Mouse (Mus musculus): ENCODE measurements around the gene Gm5617. TPM values are rescaled to one million over a fixed set of nuclear protein-coding genes. Genes with fewer than 3 reads are reported as not detected.
"Not testable (repeated sequence)": the region's sequence is repeated elsewhere in the genome, so short reads cannot be mapped to it uniquely, and the experiment has no call there.

The Gm5617 gene
- 23.8 and 26.4 TPM in 2 replicates for polyA plus RNA-seq (2015; fragmentation: Nextera tagmentation; extraction: Ambion mirVana)

- under 1% methylated on average over 72 of the region's 72 CpGs for WGBS
- Histone ChIP-seq H3K4me2 (peak within 1 kb of the TSS; percentile 91), H3K36me3 (peaks cover 28% of the 10 kb centered on the region), H3K4me1 (replicated peaks) (peaks cover 21% of the 10 kb centered on the region), H3K4me3 (peak within 1 kb of the TSS; percentile 85), H3K9me3 (no peaks in the 10 kb centered on the region), H3K9ac (peak within 1 kb of the TSS; percentile 89), H3K27me3 (no peaks in the 10 kb centered on the region), H3K27ac (replicated peaks) (peak within 1 kb of the TSS; percentile 96)
- ATAC-seq (ENCODE audit: low FRiP score, low read depth), result peak; percentile 100
Observed at GRCm38 (mm10) chr9:48494817-48495547, at the start of gene Gm5617, which contains the start of gene Rbm7. Gene Gm5617 (plus strand): TSS chr9:48495442. Gene Rbm7 (minus strand): TSS chr9:48495299.

DNA sequence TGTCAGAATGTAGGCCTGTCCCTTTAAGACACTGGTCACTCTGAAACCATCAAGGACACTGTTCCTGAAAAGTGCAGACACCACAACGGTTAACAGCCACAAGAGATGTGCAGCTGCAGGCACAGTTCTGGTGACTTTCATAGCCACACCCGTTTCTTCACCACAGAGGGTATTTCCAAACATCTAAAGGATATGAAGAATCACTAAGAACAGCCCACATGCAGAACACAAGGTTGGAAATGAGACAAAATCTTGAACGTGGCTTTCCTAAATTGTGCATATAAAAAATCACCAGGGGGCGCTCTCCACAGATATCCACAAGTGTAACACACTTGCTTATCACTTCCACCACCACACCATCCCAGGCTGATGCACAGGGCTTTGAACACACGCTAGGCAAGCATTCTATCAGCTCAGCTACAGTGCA lies 47.4 kb upstream of the Gm5617 start:
- Histone ChIP-seq H3K9ac (no peak overlapping the region), H3K36me3 (no peaks in the 10 kb centered on the region), H3K4me1 (replicated peaks) (no peaks in the 10 kb centered on the region), H3K4me2 (no peak overlapping the region), H3K9me3 (no peaks in the 10 kb centered on the region), H3K27ac (replicated peaks) (no peak overlapping the region), H3K27me3 (no peaks in the 10 kb centered on the region), H3K4me3 (no peak overlapping the region)
- 43% methylated on average over 5 of the region's 5 CpGs for WGBS
- no peak for ATAC-seq (ENCODE audit: low FRiP score, low read depth)

DNA sequence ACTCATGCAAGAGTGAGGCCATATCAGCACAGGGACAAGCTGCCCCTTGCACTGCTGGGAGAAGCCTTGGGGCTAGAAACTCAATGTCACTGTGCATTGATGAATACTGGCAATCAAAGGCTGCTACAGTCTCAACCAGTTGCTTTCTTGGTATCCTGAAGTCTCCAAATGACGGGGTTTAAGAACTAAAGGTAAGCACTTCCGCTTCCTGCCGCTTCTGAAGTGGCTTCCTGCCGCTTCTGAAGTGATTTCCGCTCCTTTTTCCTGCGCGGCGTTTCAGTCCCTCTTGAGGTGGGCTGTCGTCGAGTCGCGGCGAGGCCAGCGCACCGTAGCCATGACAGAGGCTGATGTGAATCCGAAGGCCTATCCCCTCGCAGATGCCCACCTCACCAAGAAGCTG lies 45.2 kb upstream of the Gm5617 start:
- Histone ChIP-seq H3K4me2 (no peak overlapping the region), H3K4me3 (no peak overlapping the region), H3K4me1 (replicated peaks) (no peaks in the 10 kb centered on the region), H3K9me3 (no peaks in the 10 kb centered on the region), H3K36me3 (no peaks in the 10 kb centered on the region), H3K27ac (replicated peaks) (no peak overlapping the region), H3K9ac (no peak overlapping the region), H3K27me3 (no peaks in the 10 kb centered on the region)
- 95% methylated on average over 17 of the region's 17 CpGs for WGBS
- no peak for ATAC-seq (ENCODE audit: low FRiP score, low read depth)

- WGBS, result 92% methylated on average over 3 of the region's 3 CpGs
- Histone ChIP-seq H3K4me2 (no peak overlapping the region), H3K9ac (no peak overlapping the region), H3K27ac (replicated peaks) (no peak overlapping the region), H3K4me3 (no peak overlapping the region), H3K27me3 (no peaks in the 10 kb centered on the region), H3K4me1 (replicated peaks) (no peaks in the 10 kb centered on the region), H3K36me3 (no peaks in the 10 kb centered on the region), H3K9me3 (no peaks in the 10 kb centered on the region)
- no peak for ATAC-seq (ENCODE audit: low FRiP score, low read depth)
Observed at GRCm38 (mm10) chr9:48455961-48456360, 39.3 kb upstream of the Gm5617 start.

DNA sequence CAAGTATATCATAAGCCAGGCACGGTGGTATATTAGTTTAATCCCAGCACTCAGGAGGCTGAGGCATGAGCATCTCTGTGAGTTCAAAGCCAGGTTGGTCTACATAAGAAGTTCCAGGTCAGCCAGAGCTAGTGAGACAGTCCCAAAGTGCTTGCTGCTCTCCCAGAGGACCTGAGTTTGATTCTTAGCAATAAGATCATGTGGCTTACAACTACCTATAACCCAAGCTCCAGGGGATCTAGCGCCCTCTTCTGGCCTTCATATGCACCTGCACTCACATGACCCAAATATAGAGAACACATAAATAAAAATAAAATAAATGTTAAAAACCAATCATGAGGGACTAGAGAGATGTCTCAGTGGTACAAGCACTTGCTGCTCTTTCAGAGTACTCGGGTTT lies 36.4 kb upstream of the Gm5617 start:
- Histone ChIP-seq H3K4me3 (no peak overlapping the region), H3K36me3 (no peaks in the 10 kb centered on the region), H3K4me1 (replicated peaks) (no peaks in the 10 kb centered on the region), H3K27me3 (no peaks in the 10 kb centered on the region), H3K4me2 (no peak overlapping the region), H3K9ac (no peak overlapping the region), H3K27ac (replicated peaks) (no peak overlapping the region), H3K9me3 (no peaks in the 10 kb centered on the region)
- no peak for ATAC-seq (ENCODE audit: low FRiP score, low read depth)
- 73% methylated on average over 3 of the region's 3 CpGs for WGBS

GRCm38 (mm10) chr9:48459391-48459790 lies 35.9 kb upstream of the Gm5617 start:
- Histone ChIP-seq H3K4me1 (replicated peaks) (no peaks in the 10 kb centered on the region), H3K27ac (replicated peaks) (no peak overlapping the region), H3K4me2 (no peak overlapping the region), H3K9ac (no peak overlapping the region), H3K4me3 (no peak overlapping the region), H3K9me3 (no peaks in the 10 kb centered on the region), H3K36me3 (no peaks in the 10 kb centered on the region), H3K27me3 (no peaks in the 10 kb centered on the region)
- no peak for ATAC-seq (ENCODE audit: low FRiP score, low read depth)
- 97% methylated on average over 5 of the region's 5 CpGs for WGBS

- Histone ChIP-seq H3K4me1 (replicated peaks) (no peaks in the 10 kb centered on the region), H3K9ac (no peak overlapping the region), H3K36me3 (no peaks in the 10 kb centered on the region), H3K27ac (replicated peaks) (no peak overlapping the region), H3K4me2 (no peak overlapping the region), H3K27me3 (no peaks in the 10 kb centered on the region), H3K9me3 (no peaks in the 10 kb centered on the region), H3K4me3 (no peak overlapping the region)
- ATAC-seq (ENCODE audit: low FRiP score, low read depth), result no peak
- WGBS, result 94% methylated on average over 8 of the region's 8 CpGs
Observed at GRCm38 (mm10) chr9:48460720-48461119, 34.5 kb upstream of the Gm5617 start.

DNA sequence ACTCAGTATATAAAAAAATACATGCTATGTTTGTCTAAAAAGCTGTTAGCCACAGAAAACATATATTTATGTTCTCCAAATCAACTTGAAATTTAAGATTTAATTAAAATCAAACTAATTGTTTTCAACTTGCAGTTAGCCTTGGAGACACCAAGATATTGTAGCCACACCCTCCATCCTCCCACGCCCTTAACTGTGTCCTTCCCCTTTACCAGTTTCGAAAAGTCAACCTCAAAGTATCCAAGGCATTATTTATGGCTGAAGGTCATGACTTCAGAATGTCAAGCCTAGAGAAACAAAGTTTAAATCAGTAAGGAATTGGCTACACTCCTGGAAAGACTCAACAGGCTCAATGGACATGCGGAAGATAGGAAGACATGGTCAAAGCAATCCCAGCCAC lies 33.7 kb upstream of the Gm5617 start:
- Histone ChIP-seq H3K27me3 (no peaks in the 10 kb centered on the region), H3K4me3 (no peak overlapping the region), H3K4me2 (no peak overlapping the region), H3K9ac (no peak overlapping the region), H3K27ac (replicated peaks) (no peak overlapping the region), H3K4me1 (replicated peaks) (no peaks in the 10 kb centered on the region), H3K9me3 (no peaks in the 10 kb centered on the region), H3K36me3 (no peaks in the 10 kb centered on the region)
- 94% methylated on average over 3 of the region's 3 CpGs for WGBS
- ATAC-seq (ENCODE audit: low FRiP score, low read depth), result no peak

DNA sequence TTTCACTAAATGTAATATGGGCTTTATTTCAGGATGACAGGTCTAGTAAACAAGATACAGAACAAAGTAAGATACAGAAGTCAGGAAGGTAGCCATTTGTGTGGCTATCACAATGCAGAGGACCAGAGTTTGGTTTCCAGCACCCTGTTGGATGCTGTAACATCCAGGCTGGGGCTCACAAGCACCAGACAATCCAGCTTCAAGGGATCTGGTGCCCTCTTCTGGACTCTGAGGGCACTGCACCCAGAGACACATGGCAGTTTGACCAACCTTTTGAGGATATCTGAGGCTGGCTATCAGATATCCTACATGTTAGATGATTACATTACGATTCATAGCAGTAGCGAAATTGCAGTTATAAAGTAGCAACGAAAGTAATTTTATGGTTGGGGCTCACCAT lies 29.6 kb upstream of the Gm5617 start:
- 96% methylated on average over 3 of the region's 3 CpGs for WGBS
- Histone ChIP-seq H3K27me3 (no peaks in the 10 kb centered on the region), H3K4me1 (replicated peaks) (no peaks in the 10 kb centered on the region), H3K9ac (no peak overlapping the region), H3K27ac (replicated peaks) (no peak overlapping the region), H3K4me3 (no peak overlapping the region), H3K4me2 (no peak overlapping the region), H3K9me3 (no peaks in the 10 kb centered on the region), H3K36me3 (peaks cover 4% of the 10 kb centered on the region; the same call in 1 of the 2 replicates)
- no peak for ATAC-seq (ENCODE audit: low FRiP score, low read depth)

DNA sequence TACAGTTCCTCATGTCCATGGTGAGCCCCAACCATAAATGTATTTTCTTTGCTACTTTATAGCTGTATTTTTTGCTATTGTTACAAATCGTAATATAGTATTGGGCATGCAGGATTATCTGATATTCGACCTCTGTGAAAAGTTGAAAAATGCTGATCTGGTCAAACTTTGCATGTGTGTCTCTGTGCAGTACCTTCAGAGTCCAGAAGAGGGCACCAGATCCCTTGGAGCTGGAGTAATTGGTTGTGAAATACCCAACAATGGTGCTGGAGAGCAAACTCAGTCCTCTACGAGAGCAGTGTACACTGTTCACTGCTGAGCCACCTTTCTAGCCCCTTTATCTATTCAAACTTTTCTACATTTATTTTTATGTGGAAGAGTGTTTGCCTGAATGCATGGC lies 28.4 kb upstream of the Gm5617 start:
- Histone ChIP-seq H3K9me3 (no peaks in the 10 kb centered on the region), H3K4me2 (no peak overlapping the region), H3K27me3 (no peaks in the 10 kb centered on the region), H3K9ac (no peak overlapping the region), H3K27ac (replicated peaks) (no peak overlapping the region), H3K4me1 (replicated peaks) (no peaks in the 10 kb centered on the region), H3K36me3 (peaks cover 4% of the 10 kb centered on the region; the same call in 1 of the 2 replicates), H3K4me3 (no peak overlapping the region)
- ATAC-seq (ENCODE audit: low FRiP score, low read depth), result no peak
- WGBS, result 63% methylated on average over 3 of the region's 3 CpGs

DNA sequence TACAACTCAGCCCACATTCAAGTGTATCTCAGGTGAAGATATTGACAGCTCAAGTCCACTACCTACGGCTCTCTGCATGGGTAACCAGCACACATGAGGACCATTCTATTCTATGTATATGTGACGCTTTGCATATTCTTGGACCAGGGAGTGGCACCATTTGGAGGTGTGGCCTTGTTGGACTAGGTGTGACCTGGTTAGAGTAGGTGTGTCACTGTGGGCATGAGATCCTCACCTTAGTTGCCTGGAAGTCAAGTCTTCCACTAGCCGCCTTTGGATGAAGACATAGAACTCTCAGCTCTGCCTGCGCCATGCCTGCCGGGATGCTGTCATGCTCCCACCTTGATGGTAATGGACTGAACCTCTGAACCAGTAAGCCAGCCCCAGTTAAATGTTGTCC lies 27.8 kb upstream of the Gm5617 start:
- not testable (repeated sequence) for ATAC-seq (ENCODE audit: low FRiP score, low read depth); H3K4me2 ChIP-seq; H3K27ac ChIP-seq (replicated peaks); H3K36me3 ChIP-seq; H3K9me3 ChIP-seq; H3K9ac ChIP-seq; H3K27me3 ChIP-seq; H3K4me3 ChIP-seq; H3K4me1 ChIP-seq (replicated peaks)
- WGBS, result 98% methylated on average over 5 of the region's 5 CpGs

GRCm38 (mm10) chr9:48472441-48473025 lies 22.7 kb upstream of the Gm5617 start:
- Histone ChIP-seq H3K9ac (no peak overlapping the region), H3K4me3 (no peak overlapping the region), H3K27me3 (no peaks in the 10 kb centered on the region), H3K4me2 (no peak overlapping the region), H3K36me3 (0 out of 2 replicates have a peak, but pooled peaks cover under 1% of the 10 kb centered on the region), H3K9me3 (no peaks in the 10 kb centered on the region), H3K27ac (replicated peaks) (no peak overlapping the region), H3K4me1 (replicated peaks) (no peaks in the 10 kb centered on the region)
- no peak for ATAC-seq (ENCODE audit: low FRiP score, low read depth)
- WGBS, result 91% methylated on average over 15 of the region's 15 CpGs
